Mouse (Mus musculus) heart, adult 2 months (tissue): ENCODE measurements around the gene Zfp644.

ENCODE experiments used
- CTCF ChIP-seq: fragments of 200-600 bp; IDR thresholded peaks from 2 replicates; pipeline ENCODE4 v1.8.1; 2022; ENCODE audit warnings: antibody characterized with exemption, mild to moderate bottlenecking, moderate library complexity
- EP300 ChIP-seq: fragments of 200-500 bp; IDR thresholded peaks from 2 replicates; pipeline ENCODE4 v1.6.1; 2011; ENCODE audit warnings: low read depth, low read length, control low read depth; ENCODE audit not compliant: insufficient read depth
- POLR2A ChIP-seq: fragments of 200-500 bp; IDR thresholded peaks from 2 replicates; pipeline ENCODE4 v1.6.1; 2011; ENCODE audit warnings: mild to moderate bottlenecking, low read depth, low read length, control low read depth; ENCODE audit not compliant: insufficient read depth

DNA sequence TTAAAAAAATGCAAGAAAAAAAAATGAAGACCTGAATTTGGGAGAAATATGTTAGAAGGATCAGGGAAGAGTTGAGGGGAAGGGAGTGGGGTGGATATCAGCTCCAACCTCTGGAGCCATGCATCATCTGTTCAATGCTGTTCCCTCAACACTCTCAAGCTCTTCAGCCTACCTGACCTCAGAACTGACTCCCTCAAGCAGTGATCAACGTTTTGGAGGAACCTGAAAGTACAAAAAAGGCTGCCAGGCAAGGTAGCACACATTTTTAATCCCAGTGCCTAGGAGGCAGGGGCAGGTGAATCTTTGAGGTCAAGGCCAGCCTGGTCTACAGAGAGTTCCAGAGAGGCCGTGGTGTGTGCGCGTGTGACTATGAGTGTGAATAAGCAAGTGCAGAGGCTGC is 88.3 kb downstream of the Zfp644 start, which contains the start of gene Gm17304:
- TF ChIP-seq CTCF: no peak
- no peak for TF ChIP-seq POLR2A
- TF ChIP-seq EP300: no peak
